Mouse (Mus musculus) heart, embryonic 12.5 days (tissue): Measurements from ENCODE around the gene Gramd1c. TPM values are rescaled to one million over a fixed set of nuclear protein-coding genes. Genes with fewer than 3 reads are reported as not detected.

ENCODE experiments used
- ATAC-seq: fragments of 200-750 bp; cut with Nextera tagmentation; 2 replicates; pipeline ENCODE4 v1.8.0; 2017; ENCODE audit warnings: moderate TSS enrichment, moderate library complexity; ENCODE audit not compliant: insufficient number of reproducible peaks, low FRiP score
- H3K27ac ChIP-seq: fragments of 300-500 bp; sonication (generic); 2 replicates; pipeline ENCODE4 v1.5.1; 2016; ENCODE audit warnings: mild to moderate bottlenecking, moderate library complexity; ENCODE audit not compliant: poor library complexity, severe bottlenecking
- H3K27me3 ChIP-seq: fragments of 300-500 bp; sonication (generic); replicated peaks from 2 replicates; pipeline ENCODE4 v1.6.1; 2016; ENCODE audit warnings: mild to moderate bottlenecking, moderate library complexity
- H3K36me3 ChIP-seq: fragments of 300-500 bp; sonication (generic); 2 replicates; pipeline ENCODE4 v1.6.1; 2016; ENCODE audit warnings: mild to moderate bottlenecking, moderate library complexity
- H3K4me1 ChIP-seq: fragments of 300-500 bp; sonication (generic); replicated peaks from 2 replicates; pipeline ENCODE4 v1.6.1; 2016; ENCODE audit warnings: mild to moderate bottlenecking
- H3K4me2 ChIP-seq: fragments of 300-500 bp; sonication (generic); 2 replicates; pipeline ENCODE4 v1.6.1; 2016; ENCODE audit warnings: mild to moderate bottlenecking, moderate library complexity
- H3K4me3 ChIP-seq: fragments of 300-500 bp; sonication (generic); 2 replicates; pipeline ENCODE4 v1.5.1; 2016; ENCODE audit warnings: mild to moderate bottlenecking
- H3K9ac ChIP-seq: fragments of 300-500 bp; sonication (generic); 2 replicates; pipeline ENCODE4 v1.6.1; 2016; ENCODE audit warnings: mild to moderate bottlenecking, moderate library complexity
- H3K9me3 ChIP-seq: fragments of 300-500 bp; sonication (generic); replicated peaks from 2 replicates; pipeline ENCODE4 v1.6.1; 2016; ENCODE audit warnings: mild to moderate bottlenecking, moderate library complexity
- WGBS: fragments of 180-500 bp; shearing (Covaris S2); methylation state at CpG from one replicate; pipeline ENCODE4 v1.1.7; 2016; 5-methylcytosine and 5-hydroxymethylcytosine counted together
- polyA plus RNA-seq: library from polyadenylated mRNA; unstranded; fragments of >200 nt; fragmentation: Nextera tagmentation; extraction: Ambion mirVana; gene quantifications from 2 replicates; pipeline ENCODE4 v1.2.1, GENCODE M21; 2016

Gene Gramd1c
- polyA plus RNA-seq, 1 experiment from 2014 or later = 7.6 TPM

DNA sequence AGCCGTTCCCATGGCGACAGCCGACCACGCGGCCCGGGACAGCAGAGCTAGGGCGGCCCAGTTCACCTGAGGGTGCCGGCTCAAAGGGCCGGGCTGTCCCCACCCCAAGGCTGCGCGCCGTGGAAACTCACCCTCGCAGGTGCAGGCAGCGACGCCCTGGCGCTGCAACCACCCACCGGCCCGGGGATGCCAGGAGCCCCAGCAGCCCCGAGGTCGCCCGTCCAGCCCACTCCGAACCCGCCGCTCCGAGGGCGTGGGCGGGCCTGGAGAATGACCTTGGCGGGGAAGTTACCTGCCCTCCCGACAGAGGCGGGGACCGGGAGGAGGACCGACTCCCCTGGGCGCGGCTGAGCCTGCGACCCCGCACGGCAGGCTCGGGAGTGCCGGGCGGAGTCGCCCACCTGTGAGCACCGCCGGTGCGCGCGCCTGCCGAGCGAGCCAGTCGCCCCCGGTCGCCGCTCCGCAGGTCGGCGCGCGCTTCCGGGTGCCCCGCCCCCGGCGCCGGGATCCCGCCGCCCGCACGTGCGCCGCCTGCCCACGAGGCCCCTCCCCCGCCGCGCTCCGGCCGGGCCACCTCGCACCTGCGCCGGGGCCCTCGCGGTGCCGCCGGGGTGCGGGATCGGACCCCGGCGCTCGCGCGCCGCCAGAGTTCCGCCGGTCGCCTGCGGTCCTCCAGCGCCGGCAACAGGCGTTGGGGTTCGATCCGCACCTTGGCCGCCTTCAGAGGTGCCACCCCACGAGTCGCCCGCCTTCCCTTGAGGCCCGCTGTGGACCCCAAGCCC lies 83.6 kb downstream of the Gramd1c start, which contains the start of gene Zdhhc23:
Zdhhc23 (minus strand) TSS at position 464 of the 782 bp plus-strand sequence.
- no peaks in the 10 kb centered on the region for H3K9me3 ChIP-seq
- no peak within 1 kb of the TSS for H3K27ac ChIP-seq
- WGBS = under 1% methylated on average over 99 of the region's 103 CpGs

DNA sequence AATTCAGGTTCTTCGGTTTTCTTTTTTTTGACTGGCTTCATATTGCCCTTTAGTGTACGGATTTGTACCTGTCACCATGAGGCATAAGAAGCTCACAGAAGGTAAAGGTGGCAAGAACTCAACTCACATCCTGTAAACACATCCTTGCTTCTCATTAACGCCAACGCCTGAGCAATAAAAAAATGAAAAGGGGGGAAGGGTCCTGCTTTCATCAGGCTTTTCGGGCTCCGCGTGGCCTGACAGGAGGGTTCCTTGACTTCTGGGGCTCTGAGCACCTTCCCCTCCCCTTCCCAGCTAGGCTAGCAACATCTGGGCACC lies 84.2 kb downstream of the Gramd1c start:
- 23% methylated on average over 7 of the region's 7 CpGs for WGBS
- Histone ChIP-seq H3K27me3 (peaks cover 15% of the 10 kb centered on the region), H3K9ac (peak overlapping the region; percentile 67), H3K27ac (no peak overlapping the region), H3K36me3 (no peaks in the 10 kb centered on the region), H3K4me2 (peak overlapping the region; percentile 100), H3K4me1 (peaks cover 9% of the 10 kb centered on the region), H3K9me3 (no peaks in the 10 kb centered on the region), H3K4me3 (peak overlapping the region; percentile 69)
- no peak for ATAC-seq

More for the DNA sequence above, 83.6 kb downstream of the Gramd1c start, which contains the start of gene Zdhhc23:
- H3K9ac ChIP-seq = peak within 1 kb of the TSS; percentile 67
- peak within 1 kb of the TSS; percentile 100 for H3K4me2 ChIP-seq
- peaks cover 9% of the 10 kb centered on the region for H3K4me1 ChIP-seq
- peak; percentile 73 for ATAC-seq
- H3K4me3 ChIP-seq = peak within 1 kb of the TSS; percentile 69
- no peaks in the 10 kb centered on the region for H3K36me3 ChIP-seq
- peaks cover 15% of the 10 kb centered on the region for H3K27me3 ChIP-seq

DNA sequence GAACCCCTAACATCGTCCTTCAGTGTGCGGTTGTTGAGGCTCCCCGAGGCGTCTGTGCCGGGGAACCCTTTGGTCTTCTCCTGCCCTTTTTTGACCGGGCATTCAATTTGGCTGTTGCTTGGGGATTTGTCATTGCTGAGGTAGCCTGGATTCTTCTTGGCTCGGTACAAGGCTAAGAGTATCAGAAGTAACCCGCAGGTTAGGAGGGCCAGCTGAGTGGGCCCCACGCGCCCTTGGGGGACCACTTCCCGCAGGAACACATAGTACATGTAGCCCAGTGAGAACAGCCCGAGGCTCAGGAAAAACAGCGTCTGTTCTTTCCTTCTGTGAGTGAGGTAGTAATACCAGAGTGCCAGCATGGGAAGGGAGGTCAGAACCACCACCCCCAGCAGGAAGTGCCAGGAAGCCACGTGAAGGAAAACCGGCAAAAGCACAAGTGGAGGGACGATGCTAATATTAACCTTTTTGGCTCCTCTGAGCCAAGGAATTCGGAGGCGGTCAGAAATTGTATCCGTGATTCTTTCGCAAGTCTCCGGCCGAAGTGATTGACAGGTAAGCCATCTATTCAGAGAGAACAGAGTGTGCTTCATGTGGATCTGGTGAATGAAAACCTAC lies 89.4 kb downstream of the Gramd1c start:
- Histone ChIP-seq H3K9ac (no peak overlapping the region), H3K36me3 (no peaks in the 10 kb centered on the region), H3K9me3 (no peaks in the 10 kb centered on the region), H3K27ac (no peak overlapping the region), H3K4me1 (0 out of 2 replicates have a peak, but pooled peaks cover under 1% of the 10 kb centered on the region), H3K4me3 (no peak overlapping the region), H3K27me3 (peaks cover 7% of the 10 kb centered on the region), H3K4me2 (no peak overlapping the region)
- no peak for ATAC-seq
- 78% methylated on average over 22 of the region's 22 CpGs for WGBS

DNA sequence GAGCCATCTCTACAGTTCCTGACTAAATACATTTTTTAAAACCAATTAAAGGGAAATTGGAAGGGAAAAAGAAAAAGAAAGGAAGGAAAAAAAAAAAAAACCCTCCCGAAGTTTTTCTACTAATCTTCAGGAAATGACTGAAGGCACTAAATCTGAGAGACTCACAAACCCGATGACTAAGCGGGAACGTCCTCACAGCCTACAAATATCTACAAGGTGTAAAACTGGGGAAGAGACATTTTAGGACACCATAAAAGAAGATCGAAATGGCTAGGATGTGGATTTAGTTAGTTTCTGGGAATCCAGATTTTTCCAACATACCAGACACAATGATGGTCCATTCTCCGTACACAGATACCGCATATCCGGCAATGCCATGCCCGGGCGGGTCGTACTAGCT lies 90.0 kb downstream of the Gramd1c start:
- no peak for ATAC-seq
- no peaks in the 10 kb centered on the region for H3K4me1 ChIP-seq
- WGBS = 85% methylated on average over 11 of the region's 11 CpGs

DNA sequence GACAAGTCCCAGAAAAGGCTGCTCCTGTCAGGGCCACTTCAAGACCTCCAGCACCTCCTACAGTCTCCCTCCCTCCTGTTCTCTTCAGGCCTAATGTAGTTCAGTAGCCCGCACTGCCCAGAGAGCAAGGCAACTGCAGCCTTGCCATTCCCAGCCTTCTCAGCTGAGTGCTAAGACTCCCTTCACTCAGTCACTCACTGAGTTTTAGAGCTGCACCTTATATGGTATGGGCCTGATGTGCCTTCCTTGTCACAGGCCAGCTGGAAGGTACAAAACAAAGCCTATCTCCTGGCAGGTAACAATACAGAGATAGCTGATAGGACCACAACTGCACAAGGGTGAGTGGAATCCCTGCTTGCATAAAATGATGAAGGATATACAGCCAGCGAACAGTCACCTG lies 90.8 kb downstream of the Gramd1c start:
- Histone ChIP-seq H3K27ac (no peak overlapping the region), H3K36me3 (no peaks in the 10 kb centered on the region), H3K27me3 (peaks cover 7% of the 10 kb centered on the region), H3K9ac (no peak overlapping the region), H3K4me2 (no peak overlapping the region), H3K4me3 (no peak overlapping the region), H3K9me3 (no peaks in the 10 kb centered on the region), H3K4me1 (no peaks in the 10 kb centered on the region)
- ATAC-seq = no peak
- 86% methylated on average over 2 of the region's 2 CpGs for WGBS

More for the DNA sequence above, 90.0 kb downstream of the Gramd1c start:
- Histone ChIP-seq H3K4me3 (no peak overlapping the region), H3K9me3 (no peaks in the 10 kb centered on the region), H3K36me3 (no peaks in the 10 kb centered on the region), H3K27ac (no peak overlapping the region), H3K4me2 (no peak overlapping the region), H3K9ac (no peak overlapping the region), H3K27me3 (peaks cover 7% of the 10 kb centered on the region)

DNA sequence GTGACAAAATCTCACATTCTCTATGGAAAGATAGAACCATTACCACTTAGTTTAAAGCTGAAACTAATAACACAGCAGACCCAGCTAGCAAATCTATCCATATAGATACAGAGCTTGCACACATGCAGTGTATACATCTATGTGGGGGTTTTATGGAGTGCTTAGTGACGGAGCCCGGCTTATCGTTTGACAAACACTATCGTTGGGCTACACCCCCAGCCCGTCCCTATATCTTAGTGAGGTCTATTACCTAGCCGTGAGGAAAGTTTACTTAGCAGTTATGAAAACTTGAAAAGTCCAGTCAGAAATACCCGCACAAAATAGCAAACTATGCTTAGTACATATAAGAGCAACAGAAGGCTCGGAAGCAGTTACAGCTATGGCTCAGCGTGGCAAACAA lies 91.4 kb downstream of the Gramd1c start:
- ATAC-seq = no peak
- Histone ChIP-seq H3K27me3 (peaks cover 7% of the 10 kb centered on the region; the same call in 1 of the 2 replicates), H3K4me2 (no peak overlapping the region), H3K4me1 (no peaks in the 10 kb centered on the region), H3K9ac (no peak overlapping the region), H3K9me3 (no peaks in the 10 kb centered on the region), H3K4me3 (no peak overlapping the region), H3K36me3 (no peaks in the 10 kb centered on the region), H3K27ac (no peak overlapping the region)
- WGBS = 84% methylated on average over 9 of the region's 9 CpGs

DNA sequence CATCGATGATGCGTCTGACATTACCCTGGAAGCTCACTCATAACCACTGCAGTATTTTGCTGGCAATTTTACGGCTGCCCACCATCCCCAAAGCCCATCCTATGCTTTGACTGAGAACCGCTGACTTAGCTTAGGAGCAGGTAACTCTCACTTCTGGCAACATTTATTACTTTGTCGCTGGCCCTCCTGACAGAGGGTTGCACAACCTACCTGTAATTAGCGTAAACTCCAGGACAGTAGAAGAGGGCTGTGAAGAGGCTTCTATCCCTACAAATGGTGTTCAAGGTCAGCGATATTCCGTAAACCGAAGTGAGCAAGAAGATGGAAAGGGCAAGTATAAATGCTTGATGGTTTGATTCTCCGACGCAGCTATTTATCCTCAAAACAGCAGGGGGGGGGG lies 92.0 kb downstream of the Gramd1c start:
- H3K9me3 ChIP-seq = no peaks in the 10 kb centered on the region
- H3K4me1 ChIP-seq = no peaks in the 10 kb centered on the region
- peaks cover 2% of the 10 kb centered on the region; the same call in 1 of the 2 replicates for H3K27me3 ChIP-seq
- H3K9ac ChIP-seq = no peak overlapping the region
- no peak overlapping the region for H3K27ac ChIP-seq
- H3K4me2 ChIP-seq = no peak overlapping the region
- no peak for ATAC-seq
- 86% methylated on average over 11 of the region's 11 CpGs for WGBS
- H3K36me3 ChIP-seq = no peaks in the 10 kb centered on the region
- no peak overlapping the region for H3K4me3 ChIP-seq

DNA sequence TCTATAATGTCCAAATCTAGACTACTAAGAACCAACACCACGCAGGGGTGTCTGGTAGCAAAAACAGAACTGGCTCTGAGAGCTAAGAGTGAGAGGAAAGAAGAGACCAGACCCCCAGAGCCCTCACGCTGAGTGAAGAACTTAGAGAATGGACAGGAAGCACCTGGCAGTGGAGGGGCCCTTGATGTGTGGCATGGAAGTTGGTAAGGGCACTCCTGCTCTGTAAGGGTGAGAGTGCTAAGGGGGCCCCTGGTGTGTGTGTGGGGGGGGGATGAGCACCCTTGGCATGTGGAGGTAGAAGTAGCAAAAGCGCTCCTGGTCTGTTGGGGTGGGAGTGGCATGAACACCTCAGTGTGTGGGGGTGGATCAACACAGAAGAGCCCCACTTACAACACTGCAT lies 92.7 kb downstream of the Gramd1c start:
- Histone ChIP-seq H3K4me1 (no peaks in the 10 kb centered on the region), H3K27ac (no peak overlapping the region), H3K9ac (no peak overlapping the region), H3K4me2 (no peak overlapping the region), H3K9me3 (no peaks in the 10 kb centered on the region), H3K4me3 (no peak overlapping the region), H3K27me3 (no peaks in the 10 kb centered on the region), H3K36me3 (no peaks in the 10 kb centered on the region)
- 79% methylated on average over 3 of the region's 3 CpGs for WGBS
- ATAC-seq = 0 out of 2 replicates have a peak, but pooled peaks have one; percentile 36

DNA sequence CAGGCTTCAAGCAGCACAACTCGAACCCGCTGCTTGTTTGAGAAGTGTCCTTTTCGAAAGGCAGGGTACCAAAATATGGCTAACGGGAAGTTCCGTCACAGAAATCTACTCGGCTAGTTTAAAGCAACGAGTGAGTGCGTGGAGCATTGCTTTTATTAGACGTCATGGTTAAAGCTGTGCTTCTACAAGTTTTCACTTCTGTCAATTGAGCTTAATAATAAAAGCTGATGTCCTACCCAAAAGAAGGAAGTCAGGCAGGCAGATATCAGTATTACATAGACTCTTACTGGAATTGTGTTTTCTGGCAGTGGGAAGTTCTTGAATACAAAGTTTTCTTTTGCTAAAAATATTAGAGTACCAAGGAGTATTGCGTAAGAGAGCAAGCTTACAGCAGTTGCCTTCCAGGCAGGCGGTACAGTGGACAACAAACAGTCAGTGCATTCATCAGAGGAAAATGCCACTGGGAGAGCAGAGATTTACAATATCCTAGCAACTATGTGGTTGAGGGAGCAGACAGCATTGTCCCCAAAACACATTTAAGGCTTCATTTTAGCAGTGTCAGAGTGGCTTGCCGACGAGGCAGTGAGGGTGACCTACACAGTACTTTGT lies 97.3 kb downstream of the Gramd1c start:
- Histone ChIP-seq H3K9me3 (no peaks in the 10 kb centered on the region), H3K4me2 (no peak overlapping the region), H3K9ac (no peak overlapping the region), H3K4me3 (no peak overlapping the region), H3K27me3 (no peaks in the 10 kb centered on the region), H3K4me1 (no peaks in the 10 kb centered on the region), H3K27ac (no peak overlapping the region), H3K36me3 (no peaks in the 10 kb centered on the region)
- ATAC-seq = no peak
- WGBS = 83% methylated on average over 13 of the region's 13 CpGs

DNA sequence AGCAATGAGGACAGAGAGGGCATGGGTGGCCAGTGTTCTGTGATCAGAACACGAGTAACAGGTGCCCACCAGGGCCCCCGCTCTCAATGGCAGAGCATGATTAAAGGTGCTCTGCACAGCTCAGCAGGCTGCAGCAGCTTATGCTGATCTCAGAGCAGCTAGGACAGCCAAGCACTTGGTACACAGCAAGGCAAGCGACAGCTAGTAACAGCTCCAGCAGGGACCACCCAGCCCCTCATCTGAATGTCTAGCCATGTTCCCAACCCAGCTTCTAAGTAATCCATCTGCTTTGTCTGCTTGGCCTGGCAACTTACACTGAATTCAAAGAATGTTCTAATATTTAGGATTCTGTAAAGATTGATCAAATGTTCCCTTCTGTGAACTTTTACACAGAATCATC lies 99.4 kb downstream of the Gramd1c start:
- ATAC-seq = no peak
- H3K4me3 ChIP-seq = no peak overlapping the region
- H3K36me3 ChIP-seq = 0 out of 2 replicates have a peak, but pooled peaks cover 4% of the 10 kb centered on the region
- no peaks in the 10 kb centered on the region for H3K9me3 ChIP-seq
- H3K27ac ChIP-seq = no peak overlapping the region
- H3K4me1 ChIP-seq = no peaks in the 10 kb centered on the region
- no peak overlapping the region for H3K9ac ChIP-seq
- no peak overlapping the region for H3K4me2 ChIP-seq
- 72% methylated on average over 3 of the region's 3 CpGs for WGBS
- H3K27me3 ChIP-seq = no peaks in the 10 kb centered on the region

DNA sequence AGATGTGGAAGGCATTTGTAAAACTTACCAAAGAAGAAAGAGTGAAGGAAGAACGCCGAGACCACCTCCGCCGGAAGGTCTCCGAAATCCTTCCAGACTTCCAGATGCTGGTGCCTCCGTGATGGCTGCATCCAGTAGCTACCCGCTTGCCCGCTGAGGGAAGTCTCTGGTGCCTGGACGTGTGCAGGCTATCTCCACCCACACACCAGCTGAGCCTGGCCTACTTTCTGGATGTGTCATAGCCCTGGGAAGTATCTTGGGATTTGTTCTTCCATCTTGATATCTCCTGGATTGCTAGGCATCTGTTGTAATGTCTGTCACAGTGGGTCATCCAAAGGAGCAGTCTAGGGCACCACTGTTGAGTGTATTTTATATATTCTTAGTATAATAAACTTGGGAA lies 99.9 kb downstream of the Gramd1c start:
- no peaks in the 10 kb centered on the region for H3K4me1 ChIP-seq
- H3K9ac ChIP-seq = no peak overlapping the region
- H3K36me3 ChIP-seq = 0 out of 2 replicates have a peak, but pooled peaks cover 4% of the 10 kb centered on the region
- no peaks in the 10 kb centered on the region for H3K9me3 ChIP-seq
- no peak for ATAC-seq
- no peak overlapping the region for H3K27ac ChIP-seq
- WGBS = 86% methylated on average over 9 of the region's 9 CpGs
- H3K4me2 ChIP-seq = no peak overlapping the region
- no peak overlapping the region for H3K4me3 ChIP-seq
- no peaks in the 10 kb centered on the region for H3K27me3 ChIP-seq
